Mouse (Mus musculus) embryo, embryonic 9.5 days (tissue): Measurements from ENCODE around the gene Zfp651.

Experiments used
- DNase-seq: peaks from one replicate; pipeline ENCODE4 v3.0.0-alpha.2; 2017; ENCODE audit errors: extremely low spot score

The Zfp651 gene

GRCm38 (mm10) chr9:121810081-121810821 lies 51.1 kb downstream of the Zfp651 start:
- no peak for DNase-seq

- DNase-seq: no peak
Observed at GRCm38 (mm10) chr9:121815183-121815582, 56.1 kb downstream of the Zfp651 start.

- no peak for DNase-seq
Observed at GRCm38 (mm10) chr9:121819073-121819770, 60.1 kb downstream of the Zfp651 start.

DNA sequence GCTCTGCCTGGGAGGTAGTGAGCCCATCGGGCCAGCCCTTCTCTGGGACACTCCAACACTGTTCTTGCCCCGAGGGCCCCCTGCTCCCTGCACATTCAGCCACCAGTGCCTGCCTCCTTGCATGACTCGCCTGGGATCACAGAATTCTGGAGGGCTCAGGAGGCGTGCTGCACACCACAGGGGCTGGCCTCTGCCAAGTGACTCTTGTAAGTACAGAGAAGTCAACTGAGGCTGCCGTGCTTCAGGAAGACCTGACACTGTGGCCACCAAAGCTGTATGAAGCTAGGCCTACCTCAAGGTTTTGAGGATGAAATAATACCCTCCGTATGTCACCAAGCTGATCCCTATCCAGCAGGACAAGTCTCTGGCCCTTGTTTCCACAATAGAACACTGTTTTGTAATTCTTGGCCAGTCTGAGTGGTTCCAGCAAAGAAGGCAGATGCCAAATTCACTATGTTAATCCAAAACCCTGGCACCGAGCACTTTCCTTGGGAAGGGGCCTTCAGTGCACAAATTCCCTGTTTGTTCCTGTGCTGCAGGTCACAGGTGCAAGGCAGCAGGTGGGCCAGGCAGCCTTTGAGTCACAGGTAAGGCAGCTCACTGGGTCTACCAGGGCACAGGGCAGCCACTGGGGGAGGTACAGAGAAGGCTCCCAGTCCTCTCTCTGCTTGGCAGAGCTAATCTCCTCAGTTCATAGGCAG lies 60.8 kb downstream of the Zfp651 start:
- no peak for DNase-seq

GRCm38 (mm10) chr9:121820765-121821164 lies 61.6 kb downstream of the Zfp651 start:
- DNase-seq: no peak
